Mouse (Mus musculus) megakaryocyte-erythroid progenitor cell, adult 5-6 weeks (primary cell): ENCODE results near the gene Olfr794. TPM values are rescaled to one million over a fixed set of nuclear protein-coding genes. Genes with fewer than 3 reads are reported as not detected.

Experiments used
- ATAC-seq: replicated peaks from 2 replicates; pipeline ENCODE4 v1.8.0; 2016; ENCODE audit warnings: mild to moderate bottlenecking, inconsistent platforms; ENCODE audit not compliant: severe bottlenecking, poor library complexity, low FRiP score, low TSS enrichment
- total RNA-seq, 2 experiments: library from RNA; stranded (forward) in 1 of 2; stranded (reverse) in 1 of 2; fragments of 200-1000, 215-1000 nt in 1 of 2; fragments of >200 nt in 1 of 2; fragmentation: Nextera tagmentation in 1 of 2; gene quantifications; 2 replicates each; pipeline ENCODE4 v1.2.3; 2014 to 2017

Gene Olfr794
- total RNA-seq (2014; fragmentation: Nextera tagmentation) = not detected in 2 replicates
- total RNA-seq (2017) = not detected in 2 replicates

DNA sequence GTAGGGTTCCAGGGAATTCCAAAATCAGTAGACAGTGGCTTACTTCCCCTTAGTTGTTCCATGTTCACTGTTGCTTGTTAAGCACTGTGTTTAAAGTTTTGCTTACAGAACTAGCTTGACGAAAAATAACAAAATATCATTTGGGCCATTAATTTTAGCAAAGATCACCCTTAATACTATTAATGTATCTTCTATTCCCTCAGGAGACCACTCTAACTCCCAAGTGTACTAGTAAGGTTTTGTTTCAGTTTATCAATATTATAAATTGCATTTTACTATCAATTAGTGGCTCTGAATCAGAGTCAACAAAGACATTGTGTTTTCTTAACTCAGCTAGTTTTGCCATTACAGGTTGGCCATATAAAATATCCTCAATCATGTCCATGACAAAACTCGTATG is at the start of gene Olfr794:
TSS of gene Olfr794 (plus strand) at position 301 of the 400 bp plus-strand sequence.
- no peak for ATAC-seq

DNA sequence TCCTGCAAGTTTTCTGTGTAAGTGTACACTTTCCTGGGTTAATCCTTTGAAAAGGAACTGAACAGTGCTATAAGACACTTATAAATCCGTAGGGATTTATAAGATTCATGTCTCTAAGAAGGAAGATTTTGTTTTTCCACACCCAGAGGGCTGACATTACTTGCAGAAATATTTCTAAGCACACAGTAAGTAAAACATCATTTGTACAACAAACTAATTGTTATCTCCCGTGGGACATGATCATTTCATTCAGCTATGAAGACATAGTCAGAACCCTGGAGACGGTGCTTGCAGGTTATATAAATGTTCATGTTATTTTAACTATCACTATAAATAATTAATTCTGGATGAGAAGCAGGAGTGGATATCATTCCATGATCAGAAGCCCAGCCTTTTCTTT is 46.0 kb upstream of the Olfr794 start, which contains the start of gene Olfr791:
TSS of gene Olfr791 (plus strand) at position 301 of the 400 bp plus-strand sequence.
- ATAC-seq = no peak

DNA sequence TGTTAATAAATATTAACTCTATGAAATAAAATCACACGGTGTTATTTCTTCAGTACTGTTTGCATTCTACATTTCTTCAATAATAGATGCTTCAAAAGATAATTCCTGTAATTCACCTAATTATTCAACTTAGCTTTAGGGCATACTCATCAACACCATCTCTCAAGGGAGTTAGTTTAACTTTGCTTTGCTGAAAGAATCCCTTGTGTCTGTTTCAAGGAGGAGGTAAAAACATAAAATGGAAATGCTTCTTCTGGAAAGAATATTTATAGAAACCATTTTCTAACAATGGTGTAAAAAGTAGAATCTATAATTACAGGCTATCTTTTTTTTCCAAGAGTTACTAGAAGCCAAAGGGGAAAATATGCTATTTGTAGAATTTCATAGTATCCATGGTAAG is 28.6 kb upstream of the Olfr794 start, which contains the start of gene Olfr792:
TSS of gene Olfr792 (plus strand) at position 301 of the 400 bp plus-strand sequence.
- no peak for ATAC-seq

DNA sequence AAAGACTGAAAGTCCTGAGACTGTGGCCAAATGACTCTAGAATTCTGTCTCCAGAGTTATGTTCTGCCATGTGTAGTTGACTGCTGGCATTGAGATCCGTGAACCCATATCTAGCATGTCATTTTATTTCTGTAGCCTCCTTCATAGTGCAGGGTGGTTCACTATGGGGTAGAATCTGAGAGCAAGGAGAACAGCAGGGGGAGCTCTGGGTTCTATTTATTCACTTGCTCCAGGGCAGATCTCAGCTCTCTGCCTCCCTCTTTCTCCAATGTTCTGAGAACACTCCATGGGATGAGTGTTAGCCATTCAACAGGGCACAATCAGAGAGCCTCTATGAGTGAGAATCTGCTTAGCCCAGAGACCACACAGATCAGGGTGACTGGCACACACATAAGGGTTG is 18.1 kb upstream of the Olfr794 start:
- ATAC-seq = no peak

DNA sequence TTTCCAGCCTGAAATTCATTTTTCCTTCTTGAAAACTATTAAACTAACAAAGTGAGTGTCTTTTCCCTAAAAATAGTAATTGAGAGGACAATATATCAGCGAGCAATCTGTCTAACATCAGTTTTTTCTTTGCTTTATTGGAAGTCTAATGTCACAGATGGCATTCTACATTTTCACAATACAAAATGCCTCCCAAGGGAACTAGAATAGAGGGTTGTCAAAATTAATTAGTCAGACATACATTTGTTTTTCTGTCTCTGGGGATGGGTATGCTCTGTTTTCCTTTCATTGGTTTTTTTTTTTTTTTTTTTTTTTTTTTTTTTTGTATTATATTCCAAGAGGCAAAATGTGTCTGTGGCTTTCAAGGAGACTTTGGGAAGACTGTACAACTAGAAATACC is 9.6 kb downstream of the Olfr794 start:
- no peak for ATAC-seq

DNA sequence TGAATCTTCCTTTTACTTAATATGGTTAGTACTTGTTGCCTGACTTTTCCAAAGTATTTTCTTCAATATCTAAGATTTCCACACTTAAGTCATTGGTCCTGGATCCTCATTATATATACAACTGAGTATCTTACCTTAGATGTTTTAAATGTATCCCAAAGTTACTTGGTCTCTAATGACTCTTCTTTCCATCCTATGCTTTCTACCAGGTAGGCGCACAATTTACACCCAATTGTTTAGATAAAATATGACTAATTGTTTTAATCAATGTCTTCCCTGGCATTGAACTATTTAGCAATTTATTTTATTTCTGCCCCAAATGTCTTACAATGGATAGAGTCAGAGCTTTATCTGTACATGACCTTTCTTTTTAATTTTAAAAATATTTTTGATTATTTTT is 45.0 kb downstream of the Olfr794 start, which contains the start of gene Olfr796:
TSS of gene Olfr796 (minus strand) at position 101 of the 400 bp plus-strand sequence.
- no peak for ATAC-seq

DNA sequence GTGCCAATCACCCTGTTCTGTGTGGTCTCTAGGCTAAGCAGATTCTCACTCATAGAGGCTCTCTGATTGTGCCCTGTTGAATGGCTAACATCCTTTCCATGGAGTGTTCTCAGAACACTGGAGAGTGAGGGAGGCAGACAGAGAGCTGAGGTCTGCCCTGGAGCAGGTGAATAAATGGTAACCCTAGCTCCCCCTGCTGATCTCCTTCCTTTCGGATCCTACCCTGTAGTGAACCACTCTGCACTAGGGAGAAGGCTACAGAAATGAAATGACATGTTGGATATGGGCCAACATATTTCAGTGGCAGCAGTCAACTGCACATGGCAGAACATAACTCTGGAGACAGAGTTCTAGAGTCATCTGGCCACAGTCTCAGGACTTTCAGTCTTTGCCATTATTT is 54.3 kb downstream of the Olfr794 start:
- ATAC-seq = no peak

Other genes starting within 250 kb of the Olfr794 start
- gene Olfr780, start 249.5 kb upstream of the Olfr794 start, total RNA-seq (2014; fragmentation: Nextera tagmentation) = not detected in 2 replicates
- gene Olfr780, start 249.5 kb upstream of the Olfr794 start, total RNA-seq (2017) = not detected in 2 replicates
- not detected in 2 replicates for gene Olfr781, start 238.8 kb upstream of the Olfr794 start, total RNA-seq (2014; fragmentation: Nextera tagmentation)
- gene Olfr781, start 238.8 kb upstream of the Olfr794 start, total RNA-seq (2017) = not detected in 2 replicates
- gene Olfr782, start 218.8 kb upstream of the Olfr794 start, total RNA-seq (2014; fragmentation: Nextera tagmentation) = not detected in 2 replicates
- not detected in 2 replicates for gene Olfr782, start 218.8 kb upstream of the Olfr794 start, total RNA-seq (2017)
- gene Olfr784, start 183.6 kb upstream of the Olfr794 start, total RNA-seq (2014; fragmentation: Nextera tagmentation) = 0.66 TPM in 1 of 2 replicates, not detected in the other
- not detected in 2 replicates for gene Olfr784, start 183.6 kb upstream of the Olfr794 start, total RNA-seq (2017)
- gene Olfr785, start 162.2 kb upstream of the Olfr794 start, total RNA-seq (2014; fragmentation: Nextera tagmentation) = not detected in 2 replicates
- gene Olfr785, start 162.2 kb upstream of the Olfr794 start, total RNA-seq (2017) = not detected in 2 replicates
- gene Olfr786, start 140.3 kb upstream of the Olfr794 start, total RNA-seq (2014; fragmentation: Nextera tagmentation) = not detected in 2 replicates
- gene Olfr786, start 140.3 kb upstream of the Olfr794 start, total RNA-seq (2017) = not detected in 2 replicates
- not detected in 2 replicates for gene Olfr787, start 105.8 kb upstream of the Olfr794 start, total RNA-seq (2014; fragmentation: Nextera tagmentation)
- not detected in 2 replicates for gene Olfr787, start 105.8 kb upstream of the Olfr794 start, total RNA-seq (2017)
- gene Olfr788, start 96.7 kb upstream of the Olfr794 start, total RNA-seq (2014; fragmentation: Nextera tagmentation) = not detected in 2 replicates
- gene Olfr788, start 96.7 kb upstream of the Olfr794 start, total RNA-seq (2017) = not detected in 2 replicates
- not detected in 2 replicates for gene Olfr789, start 82.9 kb upstream of the Olfr794 start, total RNA-seq (2014; fragmentation: Nextera tagmentation)
- not detected in 2 replicates for gene Olfr789, start 82.9 kb upstream of the Olfr794 start, total RNA-seq (2017)
- gene Olfr790, start 69.2 kb upstream of the Olfr794 start, total RNA-seq (2014; fragmentation: Nextera tagmentation) = not detected in 2 replicates
- not detected in 2 replicates for gene Olfr790, start 69.2 kb upstream of the Olfr794 start, total RNA-seq (2017)
- not detected in 2 replicates for gene Olfr791, start 45.9 kb upstream of the Olfr794 start, total RNA-seq (2014; fragmentation: Nextera tagmentation)
- gene Olfr791, start 45.9 kb upstream of the Olfr794 start, total RNA-seq (2017) = not detected in 2 replicates
- gene Olfr792, start 28.5 kb upstream of the Olfr794 start, total RNA-seq (2014; fragmentation: Nextera tagmentation) = not detected in 2 replicates
- gene Olfr792, start 28.5 kb upstream of the Olfr794 start, total RNA-seq (2017) = not detected in 2 replicates
- not detected in 2 replicates for gene Olfr796, start 44.9 kb downstream of the Olfr794 start, total RNA-seq (2014; fragmentation: Nextera tagmentation)
- not detected in 2 replicates for gene Olfr796, start 44.9 kb downstream of the Olfr794 start, total RNA-seq (2017)
- not detected in 2 replicates for gene Olfr798, start 60.3 kb downstream of the Olfr794 start, total RNA-seq (2014; fragmentation: Nextera tagmentation)
- not detected in 2 replicates for gene Olfr798, start 60.3 kb downstream of the Olfr794 start, total RNA-seq (2017)
- not detected in 2 replicates for gene Olfr799, start 69.8 kb downstream of the Olfr794 start, total RNA-seq (2014; fragmentation: Nextera tagmentation)
- not detected in 2 replicates for gene Olfr799, start 69.8 kb downstream of the Olfr794 start, total RNA-seq (2017)
- not detected in 2 replicates for gene Olfr800, start 90.0 kb downstream of the Olfr794 start, total RNA-seq (2014; fragmentation: Nextera tagmentation)
- not detected in 2 replicates for gene Olfr800, start 90.0 kb downstream of the Olfr794 start, total RNA-seq (2017)
- gene Olfr801, start 106.2 kb downstream of the Olfr794 start, total RNA-seq (2014; fragmentation: Nextera tagmentation) = not detected in 2 replicates
- gene Olfr801, start 106.2 kb downstream of the Olfr794 start, total RNA-seq (2017) = not detected in 2 replicates
- not detected in 2 replicates for gene Olfr802, start 120.5 kb downstream of the Olfr794 start, total RNA-seq (2014; fragmentation: Nextera tagmentation)
- gene Olfr802, start 120.5 kb downstream of the Olfr794 start, total RNA-seq (2017) = not detected in 2 replicates
- gene Olfr803, start 126.6 kb downstream of the Olfr794 start, total RNA-seq (2014; fragmentation: Nextera tagmentation) = not detected in 2 replicates
- gene Olfr803, start 126.6 kb downstream of the Olfr794 start, total RNA-seq (2017) = not detected in 2 replicates
- gene Olfr804, start 135.6 kb downstream of the Olfr794 start, total RNA-seq (2014; fragmentation: Nextera tagmentation) = not detected in 2 replicates
- not detected in 2 replicates for gene Olfr804, start 135.6 kb downstream of the Olfr794 start, total RNA-seq (2017)
- not detected in 2 replicates for gene Olfr805, start 161.7 kb downstream of the Olfr794 start, total RNA-seq (2014; fragmentation: Nextera tagmentation)
- not detected in 2 replicates for gene Olfr805, start 161.7 kb downstream of the Olfr794 start, total RNA-seq (2017)
- not detected in 2 replicates for gene Olfr806, start 174.3 kb downstream of the Olfr794 start, total RNA-seq (2014; fragmentation: Nextera tagmentation)
- gene Olfr806, start 174.3 kb downstream of the Olfr794 start, total RNA-seq (2017) = not detected in 2 replicates
- gene Olfr807, start 190.1 kb downstream of the Olfr794 start, total RNA-seq (2014; fragmentation: Nextera tagmentation) = not detected in 2 replicates
- not detected in 2 replicates for gene Olfr807, start 190.1 kb downstream of the Olfr794 start, total RNA-seq (2017)
- gene Olfr808, start 197.8 kb downstream of the Olfr794 start, total RNA-seq (2014; fragmentation: Nextera tagmentation) = 0.12 TPM in 1 of 2 replicates, not detected in the other
- gene Olfr808, start 197.8 kb downstream of the Olfr794 start, total RNA-seq (2017) = not detected in 2 replicates
- not detected in 2 replicates for gene Olfr809, start 207.0 kb downstream of the Olfr794 start, total RNA-seq (2014; fragmentation: Nextera tagmentation)
- gene Olfr809, start 207.0 kb downstream of the Olfr794 start, total RNA-seq (2017) = not detected in 2 replicates
- gene Olfr810, start 227.3 kb downstream of the Olfr794 start, total RNA-seq (2014; fragmentation: Nextera tagmentation) = not detected in 2 replicates
- gene Olfr810, start 227.3 kb downstream of the Olfr794 start, total RNA-seq (2017) = not detected in 2 replicates
- gene Olfr811, start 236.7 kb downstream of the Olfr794 start, total RNA-seq (2014; fragmentation: Nextera tagmentation) = not detected in 2 replicates
- gene Olfr811, start 236.7 kb downstream of the Olfr794 start, total RNA-seq (2017) = not detected in 2 replicates